Mouse (Mus musculus) lung, postnatal 36 days (tissue): ENCODE measurements at regions not wholly inside any gene's neighbourhood (a gene's known extent, or its start where the extent isn't known, plus 50 kb on each side); places are given as distances from the start of the nearest gene placed in this dataset.

Experiments
- DNase-seq: peaks from one replicate; pipeline ENCODE4 v3.0.0; 2022; ENCODE audit warnings: mixed read lengths

GRCm38 (mm10) chr17:79553850-79554249, 57.8 kb upstream of the Rmdn2 start:
- peak; percentile 52 for DNase-seq

GRCm38 (mm10) chr17:79555593-79555992, 56.1 kb upstream of the Rmdn2 start:
- peak; percentile 73 for DNase-seq
